Mouse (Mus musculus) bone marrow, adult 2 months (tissue): Measurements from ENCODE around the gene Armc2.

Experiments used
- CTCF ChIP-seq: fragments of 200-500 bp; IDR thresholded peaks from 2 replicates; pipeline ENCODE4 v1.5.1; 2011; ENCODE audit warnings: low read length, control low read depth; ENCODE audit not compliant: control insufficient read depth, insufficient read depth
- POLR2A ChIP-seq: fragments of 200-500 bp; IDR thresholded peaks from 2 replicates; pipeline ENCODE4 v1.6.1; 2011; ENCODE audit warnings: low read depth, mild to moderate bottlenecking, control low read depth, low read length, borderline replicate concordance; ENCODE audit not compliant: control insufficient read depth

- no peak for TF ChIP-seq CTCF
- no peak for TF ChIP-seq POLR2A
These were observed 152.0 kb downstream of the Armc2 start for GRCm38 (mm10) chr10:41866069-41866837.
